Comparison of ENCODE assay signal across 11 mouse cellular contexts in the genomic region with DNA sequence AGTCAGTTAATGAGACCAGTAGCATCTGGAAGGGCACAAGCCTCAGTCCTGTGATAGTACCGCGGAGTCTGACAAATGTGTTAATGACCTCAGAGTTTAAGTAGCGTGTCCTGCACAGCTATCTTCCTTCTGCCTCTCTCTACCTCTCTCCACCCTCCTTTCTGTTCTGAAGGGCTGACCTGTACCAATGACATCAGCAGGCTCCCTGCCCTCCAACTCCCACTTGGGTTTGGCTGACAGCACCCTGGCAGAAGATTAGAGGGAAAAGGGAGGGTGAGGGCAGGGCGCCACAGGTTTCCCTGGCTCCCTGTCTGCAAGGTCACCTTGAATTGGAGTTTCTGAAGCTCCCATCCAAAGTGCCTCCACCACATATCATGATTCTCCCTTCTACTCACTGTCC.
DNase-seq lines count a peak whose midpoint lies in the region; ATAC-seq lines count a peak whose summit lies in the region.
"Had no signal": no experiment of that assay in that cellular context is flagged by ENCODE, and none has a peak within 500 bp of the region (broad histone marks: within the 10 kb centered on the region; RNA-seq: fewer than 3 reads in every experiment).

No protein-coding gene starts in this region.

- H3K9me3 ChIP-seq in midbrain, embryonic 11.5 days (ENCODE audit: control insufficient read depth, low read length): no peaks in the 10 kb centered on the region
- 0 out of 2 replicates have a peak, but pooled peaks cover 6% of the 10 kb centered on the region for H3K9me3 ChIP-seq in midbrain, embryonic 14.5 days (ENCODE audit: control insufficient read depth, low read length)
- H3K9me3 ChIP-seq in heart, embryonic 13.5 days: peaks cover 8% of the 10 kb centered on the region; the same call in 1 of the 2 replicates
- H3K9me3 ChIP-seq: embryonic facial prominence, embryonic 10.5 days; liver, embryonic 13.5 days had no signal

- H3K4me2 ChIP-seq in midbrain, embryonic 11.5 days: no peak overlapping the region
- no peak overlapping the region for H3K4me2 ChIP-seq in midbrain, embryonic 14.5 days (ENCODE audit: low read length)
- H3K4me2 ChIP-seq in heart, embryonic 13.5 days: no peak overlapping the region
- H3K4me2 ChIP-seq: liver, embryonic 13.5 days had no signal

- ATAC-seq in midbrain, embryonic 11.5 days (ENCODE audit: low FRiP score): no peak
- no peak for ATAC-seq in midbrain, embryonic 14.5 days (ENCODE audit: low FRiP score, low TSS enrichment)
- ATAC-seq in heart, embryonic 13.5 days (ENCODE audit: extremely low read depth, insufficient number of reproducible peaks, low FRiP score, low TSS enrichment): no peak; the same call in 1 of the 2 replicates

- peaks cover 3% of the 10 kb centered on the region; the same call in 1 of the 2 replicates for H3K4me1 ChIP-seq in midbrain, embryonic 11.5 days (ENCODE audit: control insufficient read depth, insufficient read depth, low read length)
- H3K4me1 ChIP-seq in midbrain, embryonic 14.5 days (ENCODE audit: control insufficient read depth, insufficient read depth, low read length): no peaks in the 10 kb centered on the region
- H3K4me1 ChIP-seq in heart, embryonic 13.5 days: peaks cover 33% of the 10 kb centered on the region
- H3K4me1 ChIP-seq: liver, embryonic 13.5 days had no signal

- H3K36me3 ChIP-seq in midbrain, embryonic 11.5 days (ENCODE audit: control insufficient read depth, insufficient read depth, low read length): no peaks in the 10 kb centered on the region
- no peaks in the 10 kb centered on the region for H3K36me3 ChIP-seq in midbrain, embryonic 14.5 days (ENCODE audit: control insufficient read depth, insufficient read depth, low read length)
- no peaks in the 10 kb centered on the region for H3K36me3 ChIP-seq in heart, embryonic 13.5 days
- H3K36me3 ChIP-seq: embryonic facial prominence, embryonic 10.5 days; liver, embryonic 13.5 days had no signal

- H3K27me3 ChIP-seq in midbrain, embryonic 11.5 days (ENCODE audit: control insufficient read depth, insufficient read depth, low read length): no peaks in the 10 kb centered on the region
- H3K27me3 ChIP-seq in midbrain, embryonic 14.5 days (ENCODE audit: control insufficient read depth, insufficient read depth, low read length): no peaks in the 10 kb centered on the region
- H3K27me3 ChIP-seq in heart, embryonic 13.5 days (replicated peaks): no peaks in the 10 kb centered on the region
- H3K27me3 ChIP-seq: liver, embryonic 13.5 days had no signal

- 96% methylated on average over 4 of the region's 4 CpGs for WGBS in midbrain, embryonic 11.5 days
- 90% methylated on average over 4 of the region's 4 CpGs for WGBS in midbrain, embryonic 14.5 days
- WGBS in heart, embryonic 13.5 days: 31% methylated on average over 4 of the region's 4 CpGs

- intact Hi-C loops in gastrocnemius, postnatal 14 days (cut with DNase I; ENCODE audit: low total_unique reads): no loop called here

- peak; percentile 80 for DNase-seq in midbrain, embryonic 11.5 days (ENCODE audit: low spot score, missing footprints)
- no peak for DNase-seq in midbrain, embryonic 14.5 days
- peak; percentile 6 for DNase-seq in gastrocnemius, postnatal 14 days
- DNase-seq in ovary, postnatal 14 days (ENCODE audit: low spot score): peak; percentile 27
- no peak for DNase-seq in layer of hippocampus, adult 8-10 months (ENCODE audit: low spot score in 2 of 2)
- DNase-seq in yolk sac, embryonic 10.5 days (ENCODE audit: low spot score): no peak
- DNase-seq in thymus, postnatal 4 days: no peak
- DNase-seq: cerebellum, adult 2 months; liver, embryonic 13.5 days had no signal

- H3K27ac ChIP-seq in midbrain, embryonic 11.5 days (ENCODE audit: low read depth, low read length): no peak overlapping the region
- H3K27ac ChIP-seq in midbrain, embryonic 14.5 days (replicated peaks; ENCODE audit: low read depth, low read length): no peak overlapping the region
- peak overlapping the region; percentile 48 for H3K27ac ChIP-seq in heart, embryonic 13.5 days (replicated peaks)
- H3K27ac ChIP-seq: embryonic facial prominence, embryonic 10.5 days; liver, embryonic 13.5 days had no signal

- H3K4me3 ChIP-seq in midbrain, embryonic 11.5 days (ENCODE audit: low read depth, low read length): no peak overlapping the region
- H3K4me3 ChIP-seq in midbrain, embryonic 14.5 days (replicated peaks; ENCODE audit: low read depth, low read length): no peak overlapping the region
- H3K4me3 ChIP-seq in heart, embryonic 13.5 days: no peak overlapping the region
- H3K4me3 ChIP-seq: embryonic facial prominence, embryonic 10.5 days; liver, embryonic 13.5 days had no signal

- H3K9ac ChIP-seq in midbrain, embryonic 11.5 days (ENCODE audit: low read length): no peak overlapping the region
- no peak overlapping the region for H3K9ac ChIP-seq in midbrain, embryonic 14.5 days (replicated peaks; ENCODE audit: low read length)
- no peak overlapping the region for H3K9ac ChIP-seq in heart, embryonic 13.5 days
- H3K9ac ChIP-seq: liver, embryonic 13.5 days had no signal

Comparison
In these comparisons a context has a peak if more than half of its experiments do, and no peak if none do; other contexts are left out.
1. DNase-seq: peak in midbrain, embryonic 11.5 days (single experiment), gastrocnemius, postnatal 14 days (single experiment) and ovary, postnatal 14 days (single experiment); none in midbrain, embryonic 14.5 days (single experiment), layer of hippocampus, adult 8-10 months (0 of 2), yolk sac, embryonic 10.5 days (single experiment) and thymus, postnatal 4 days (single experiment).